Mouse (Mus musculus) urinary bladder, adult 2 months (tissue): ENCODE measurements at regions not wholly inside any gene's neighbourhood (a gene's known extent, or its start where the extent isn't known, plus 50 kb on each side); places are given as distances from the start of the nearest gene placed in this dataset.
A peak's percentile ranks its signal among the peaks of the same experiment; 100 is the strongest.

Experiments used
- DNase-seq: peaks from one replicate; pipeline ENCODE4 v3.0.0; 2022; ENCODE audit warnings: low spot score

DNA sequence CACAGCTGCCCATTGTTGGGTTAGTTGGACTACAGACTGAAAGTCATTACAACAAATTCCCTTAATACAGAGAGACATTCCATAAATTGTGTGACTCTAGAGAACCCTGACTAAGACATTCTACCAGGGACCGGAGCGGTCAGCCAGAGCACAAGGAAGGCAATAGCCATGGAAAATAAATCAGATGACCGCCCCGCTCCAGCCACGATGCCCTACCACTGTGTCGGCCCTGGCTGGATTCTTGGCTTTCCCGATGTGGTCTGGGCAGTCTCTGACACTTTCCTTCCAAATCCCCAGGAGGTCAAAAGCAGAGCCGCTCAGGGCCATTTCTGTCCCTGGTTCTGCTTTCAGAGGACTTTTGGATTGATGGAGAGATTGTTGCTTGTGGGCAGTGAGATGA, 57.8 kb downstream of the Lsm3 start:
- DNase-seq: no peak

DNA sequence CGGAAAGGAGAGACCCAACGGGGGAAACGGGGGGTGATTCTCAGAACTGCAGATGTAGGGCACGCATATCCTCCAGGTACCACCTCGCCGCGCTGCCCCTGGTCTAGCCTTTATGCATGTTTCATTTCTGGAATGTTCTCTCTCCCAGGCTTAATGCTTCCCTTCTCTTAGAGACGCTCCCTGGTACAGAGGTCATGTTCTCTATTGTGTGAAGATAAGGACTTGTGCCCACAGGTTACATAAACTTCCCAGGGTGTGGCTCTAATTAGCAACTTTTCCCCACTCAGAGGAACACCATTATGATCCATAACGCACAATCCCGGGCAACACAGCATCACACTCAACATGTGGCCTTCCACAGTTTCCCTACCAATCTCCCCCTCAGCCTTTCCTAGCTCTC, 58.7 kb downstream of the Lsm3 start:
- no peak for DNase-seq

DNA sequence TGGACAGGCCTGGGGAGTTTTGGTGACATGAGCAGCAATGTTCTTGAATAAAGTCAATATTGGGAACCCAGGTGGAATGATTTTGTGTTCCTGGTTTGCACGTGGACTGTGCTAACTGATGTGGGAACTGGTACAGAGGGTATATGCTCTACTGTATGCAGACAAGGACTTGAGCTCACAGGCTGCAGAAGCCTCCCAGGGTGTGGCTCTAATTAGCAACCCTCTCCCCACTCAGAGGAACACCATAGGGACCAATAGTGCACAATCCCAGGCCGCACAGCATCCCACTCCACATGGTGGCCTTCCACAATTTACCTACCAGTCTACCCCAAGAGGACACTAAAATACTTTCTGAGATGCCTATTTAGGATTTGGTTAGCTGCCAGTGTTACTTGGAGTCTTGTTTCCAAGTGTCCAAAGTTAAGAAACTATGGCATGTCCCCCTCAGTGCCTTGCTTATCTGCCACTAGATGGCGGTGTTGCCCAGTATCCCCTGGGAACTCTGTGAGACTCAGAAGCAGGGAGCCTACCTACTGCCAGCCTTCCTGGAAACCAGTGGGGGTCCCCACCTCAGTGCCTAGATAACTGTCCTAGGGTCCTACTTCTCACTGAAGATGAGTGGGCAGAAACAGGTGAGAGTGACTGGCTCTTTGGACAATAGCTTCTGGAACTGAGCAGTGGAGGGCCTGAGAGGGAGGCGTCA, 60.1 kb downstream of the Lsm3 start:
- peak; percentile 54 for DNase-seq

DNA sequence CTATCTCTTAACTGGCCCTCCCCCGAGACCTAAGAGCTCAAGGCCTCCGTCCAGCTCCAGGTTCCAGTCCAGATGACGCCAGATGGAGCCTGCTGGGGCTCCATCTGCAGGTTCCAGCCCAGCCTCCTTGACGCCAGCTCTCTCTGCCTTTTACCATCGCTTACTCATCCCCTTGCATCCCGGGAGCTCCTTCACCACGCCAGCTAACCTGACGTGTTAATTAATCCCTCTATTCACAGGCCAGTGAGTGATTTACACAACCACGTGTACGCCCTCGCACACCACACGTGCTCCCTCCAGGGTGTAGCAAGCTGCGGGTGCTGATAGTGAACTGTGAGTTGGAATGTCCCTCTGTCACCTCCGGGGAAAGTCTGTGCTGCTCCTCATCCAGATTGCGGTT, 61.2 kb downstream of the Lsm3 start:
- no peak for DNase-seq

DNA sequence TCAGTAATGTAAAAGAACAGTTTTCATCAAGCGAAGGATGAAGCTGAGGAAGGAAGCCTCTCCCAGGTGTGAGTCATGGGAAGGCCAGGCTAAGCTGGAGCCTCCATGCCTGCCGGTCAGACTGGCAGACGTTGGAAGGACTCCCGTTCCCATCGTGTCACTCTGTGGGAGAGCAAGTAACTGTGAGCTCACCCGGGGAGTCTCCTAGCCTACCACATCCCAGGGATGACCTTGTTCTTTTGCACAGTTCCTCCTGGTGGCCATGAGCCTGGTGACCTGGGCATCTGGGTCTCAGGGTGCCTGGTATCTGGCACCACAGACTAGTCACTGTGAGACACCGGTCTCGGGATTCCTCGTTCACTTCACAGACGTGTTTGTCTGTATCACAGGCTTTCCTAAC, 63.9 kb downstream of the Lsm3 start:
- DNase-seq: no peak

DNA sequence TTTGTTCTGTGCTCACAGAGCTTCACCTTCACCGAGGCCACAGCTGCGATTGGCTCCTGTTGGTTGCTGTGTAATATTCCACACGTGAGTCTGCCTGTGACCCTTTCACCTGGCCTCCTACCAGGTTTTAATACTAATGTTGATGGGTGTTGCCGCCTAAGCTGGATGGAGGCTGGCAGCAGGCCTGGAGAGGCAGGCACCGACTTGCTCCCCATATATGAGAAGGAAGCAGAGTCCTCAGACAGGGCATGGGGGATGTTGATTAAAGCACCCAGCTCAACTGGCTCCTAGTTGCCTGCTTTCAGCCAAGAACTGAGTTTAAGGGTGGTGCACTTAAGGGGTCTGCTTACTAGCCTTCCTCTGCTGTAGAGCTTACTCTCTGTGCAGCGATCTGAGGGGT, 64.9 kb downstream of the Lsm3 start:
- DNase-seq: no peak

DNA sequence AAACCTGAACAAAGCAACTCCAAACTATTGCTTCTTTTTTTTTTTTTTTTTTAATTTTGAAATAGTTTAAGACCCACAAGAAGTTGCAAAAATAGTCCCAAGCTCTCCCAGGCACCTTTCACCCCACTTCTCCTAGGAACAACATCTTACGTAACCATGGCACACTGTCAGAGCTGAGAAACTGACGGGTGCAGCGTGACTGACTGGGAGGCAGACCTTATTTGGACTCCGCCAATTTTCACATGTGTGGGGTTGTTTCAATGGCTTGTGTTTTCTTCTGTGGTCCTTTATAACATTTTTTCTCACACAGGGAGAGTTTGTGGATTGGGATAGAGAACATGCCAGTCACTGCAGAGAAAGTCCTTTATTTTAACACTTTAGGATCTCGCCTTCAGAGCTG, 66.6 kb downstream of the Lsm3 start:
- DNase-seq: no peak

DNA sequence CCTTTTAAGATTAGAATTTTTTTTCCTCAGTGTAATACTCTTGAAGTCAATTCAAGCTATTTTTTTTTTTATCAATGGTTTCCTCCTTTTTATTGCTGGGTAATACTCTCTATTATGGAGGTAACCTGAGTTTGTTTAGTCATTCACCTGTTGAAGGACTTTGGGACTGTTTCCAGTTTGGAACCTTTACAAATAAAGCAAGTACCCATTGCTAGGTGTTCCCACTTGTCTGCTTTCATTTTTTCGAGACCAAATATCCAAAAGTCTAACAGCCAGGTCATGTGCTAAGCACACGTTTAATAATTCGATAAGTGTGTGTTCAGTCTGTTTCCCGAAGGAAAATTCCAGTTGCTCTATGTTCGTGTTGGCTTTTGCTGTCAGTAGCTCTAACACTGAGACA, 67.6 kb downstream of the Lsm3 start:
- no peak for DNase-seq

DNA sequence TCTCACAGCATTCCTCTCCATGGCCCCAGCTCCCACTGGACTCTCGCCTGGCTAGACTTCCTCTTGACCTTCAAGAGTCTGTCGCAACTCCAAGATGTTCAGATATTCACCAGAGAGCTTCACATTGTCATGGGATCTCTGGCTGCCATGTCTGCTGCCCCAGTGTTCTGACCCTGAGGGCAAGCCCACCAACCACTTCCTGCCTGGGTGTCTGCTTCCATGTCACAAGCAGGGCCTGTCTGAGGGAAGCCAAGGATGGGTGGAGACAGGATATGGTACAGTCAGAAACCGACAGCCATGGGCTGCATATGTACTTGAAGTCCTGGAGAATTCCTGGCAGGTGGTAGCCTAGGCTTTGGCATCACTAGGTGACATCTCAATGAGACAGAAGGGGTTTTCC, 69.8 kb downstream of the Lsm3 start:
- DNase-seq: no peak

DNA sequence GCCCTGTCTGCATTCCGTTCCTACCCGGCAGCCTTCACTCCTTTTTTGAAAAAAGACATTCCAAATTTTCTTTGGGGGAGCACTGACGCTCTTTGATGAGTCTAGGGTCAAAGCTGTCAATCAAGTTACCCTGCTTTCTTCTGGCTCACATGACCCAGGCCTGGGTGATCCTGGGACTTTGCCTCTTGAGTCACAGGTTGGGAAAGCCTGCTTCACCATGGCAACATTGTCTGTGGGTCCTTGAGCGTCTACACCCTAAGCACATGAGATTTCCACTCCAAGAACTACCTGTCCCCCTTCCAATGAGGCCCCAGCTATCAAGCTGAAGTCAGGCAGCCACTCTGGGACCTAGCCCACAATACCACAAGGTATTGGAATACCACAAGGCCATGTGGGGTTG, 73.5 kb downstream of the Lsm3 start:
- DNase-seq: no peak

DNA sequence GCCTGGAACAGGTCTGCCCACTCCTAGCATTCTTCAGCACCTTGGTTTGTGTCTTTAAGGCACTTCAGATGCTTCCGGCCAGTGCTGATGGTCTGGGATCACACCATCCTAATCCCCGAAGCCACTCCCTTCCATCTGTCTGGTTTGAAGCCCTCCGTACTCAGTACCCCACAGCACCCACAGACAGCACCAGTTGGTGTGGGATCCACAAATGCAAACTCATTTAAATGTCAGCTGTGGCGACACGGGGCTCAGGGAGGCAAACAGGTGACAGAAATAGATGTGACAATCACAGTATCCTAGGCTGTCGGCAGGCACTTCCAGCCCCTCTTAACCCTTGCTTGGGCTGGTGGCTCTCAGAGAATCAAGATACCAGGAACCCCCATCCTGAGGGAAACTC, 74.7 kb downstream of the Lsm3 start:
- DNase-seq: no peak

DNA sequence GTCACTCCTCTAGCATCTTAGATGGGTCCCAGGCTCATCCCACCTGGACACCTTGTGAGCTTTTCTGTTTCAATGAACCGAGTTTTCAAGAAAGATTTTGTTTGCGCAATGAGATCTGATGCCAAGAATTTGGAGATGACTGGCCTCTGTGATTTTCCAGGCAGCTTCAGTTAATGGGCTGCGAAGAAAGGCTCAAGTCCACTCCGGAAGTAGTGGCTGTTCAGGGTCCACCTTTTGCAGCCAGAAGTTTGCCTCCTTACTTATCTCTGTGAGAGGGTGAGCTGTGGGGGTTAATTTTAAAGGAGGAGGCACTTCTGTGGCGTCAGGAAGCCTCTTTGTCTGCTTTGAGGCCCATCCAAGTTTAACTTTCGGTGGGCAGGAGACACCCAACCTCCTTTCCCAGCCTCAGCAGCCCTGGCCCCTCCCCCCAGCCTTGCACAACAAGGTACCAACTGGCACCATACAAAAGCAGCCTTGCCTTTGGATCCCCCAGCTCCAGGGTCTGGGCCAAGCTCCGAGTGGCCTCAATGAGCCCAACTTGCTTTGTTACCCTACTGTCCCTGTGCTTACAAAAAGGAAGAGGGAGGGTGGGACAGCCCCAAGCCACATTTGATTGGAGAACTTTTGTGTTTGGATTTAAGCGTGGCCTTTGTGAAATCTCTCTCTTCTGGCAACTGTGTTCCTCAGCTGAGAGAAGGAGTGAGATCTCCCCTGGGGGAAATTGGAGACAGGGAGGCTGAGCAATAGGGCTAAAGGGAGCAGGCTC, 75.3 kb downstream of the Lsm3 start:
- DNase-seq: no peak

DNA sequence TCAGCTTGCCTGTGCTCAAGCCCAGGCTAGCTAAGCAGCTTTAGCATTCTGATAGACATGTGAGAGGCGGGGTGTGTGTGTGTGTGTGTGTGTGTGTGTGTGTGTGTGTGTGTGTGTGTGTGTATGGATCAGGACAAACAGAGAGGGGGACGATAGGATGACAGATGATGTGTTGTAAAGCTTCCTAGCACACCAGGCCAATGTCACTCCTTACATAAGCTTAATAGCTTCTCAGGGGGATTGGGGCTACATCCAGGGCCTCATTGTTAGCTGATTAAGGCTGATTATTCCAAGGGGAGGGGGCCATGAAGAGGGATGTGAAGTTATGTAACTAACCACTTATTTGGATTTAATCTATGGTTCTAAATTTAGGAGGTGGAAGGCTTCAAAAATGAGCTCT, 76.9 kb downstream of the Lsm3 start:
- DNase-seq: no peak

DNA sequence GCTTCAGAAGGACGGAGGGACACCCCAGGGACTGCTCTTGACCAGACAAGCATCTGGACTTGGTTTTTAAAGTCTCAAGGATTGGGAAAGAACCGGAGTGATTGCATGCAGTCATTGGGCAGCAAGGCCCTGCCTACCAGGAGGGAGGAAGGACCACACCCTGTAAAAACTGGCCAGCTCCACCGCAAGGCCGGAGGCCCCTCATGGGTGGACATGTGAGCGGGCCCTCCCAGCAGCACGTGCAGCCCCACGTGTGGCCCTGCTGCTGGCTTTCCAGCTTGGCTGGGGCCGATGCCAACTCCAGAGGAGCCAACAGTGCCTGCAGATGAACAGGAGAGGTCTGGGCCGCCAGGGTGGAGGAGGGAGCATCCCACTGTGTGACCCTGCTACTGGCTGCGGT, 83.2 kb downstream of the Lsm3 start:
- peak; percentile 83 for DNase-seq

DNA sequence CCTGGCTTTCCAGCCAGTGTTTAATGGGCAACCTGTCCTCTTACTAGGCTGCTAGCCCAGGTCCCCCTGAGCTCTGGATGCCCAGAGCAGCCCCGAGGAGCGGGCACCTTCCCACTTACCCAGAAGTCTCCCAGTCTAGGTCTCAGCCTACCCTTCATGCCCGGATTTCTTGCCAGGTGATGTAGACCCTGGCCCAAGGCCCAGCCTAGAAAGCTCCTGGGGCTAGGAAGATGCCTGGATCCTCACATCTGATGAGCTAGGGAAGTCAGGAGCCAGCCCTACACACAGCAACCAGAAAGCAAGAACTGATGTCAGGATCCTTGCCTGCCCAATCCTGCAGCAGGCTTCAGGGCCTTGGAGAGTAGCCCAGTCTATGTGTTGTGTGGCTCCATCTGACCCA, 83.7 kb upstream of the Slc6a6 start:
- DNase-seq: no peak

DNA sequence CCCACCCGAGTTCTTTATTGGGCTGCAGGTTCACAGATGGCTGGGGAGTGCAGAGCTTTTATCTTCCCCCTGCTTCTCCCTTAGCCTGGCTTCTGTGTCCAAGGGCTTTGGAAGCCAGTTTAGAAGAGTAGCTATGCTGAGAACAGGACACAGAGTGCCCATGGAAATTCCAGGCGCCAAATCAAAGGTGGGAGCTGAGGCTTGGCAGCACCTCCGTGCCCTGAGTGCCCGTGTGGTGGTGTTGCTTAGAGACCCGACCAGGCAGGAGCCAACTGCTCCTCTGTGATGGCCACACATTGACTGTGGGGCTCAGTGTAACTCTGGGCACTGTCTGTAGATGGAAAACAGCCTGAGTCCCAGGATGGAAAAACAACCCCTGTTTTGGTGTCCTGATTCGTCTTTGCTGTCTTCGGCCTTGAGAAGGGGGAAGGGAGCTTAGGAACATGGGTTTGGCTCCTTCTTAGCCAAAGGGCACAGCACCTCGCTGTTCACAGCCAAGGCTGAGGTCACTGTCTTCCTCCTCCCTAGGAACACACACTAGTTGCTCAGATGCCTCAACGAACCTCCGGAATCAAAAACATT, 77.1 kb upstream of the Slc6a6 start:
- no peak for DNase-seq

DNA sequence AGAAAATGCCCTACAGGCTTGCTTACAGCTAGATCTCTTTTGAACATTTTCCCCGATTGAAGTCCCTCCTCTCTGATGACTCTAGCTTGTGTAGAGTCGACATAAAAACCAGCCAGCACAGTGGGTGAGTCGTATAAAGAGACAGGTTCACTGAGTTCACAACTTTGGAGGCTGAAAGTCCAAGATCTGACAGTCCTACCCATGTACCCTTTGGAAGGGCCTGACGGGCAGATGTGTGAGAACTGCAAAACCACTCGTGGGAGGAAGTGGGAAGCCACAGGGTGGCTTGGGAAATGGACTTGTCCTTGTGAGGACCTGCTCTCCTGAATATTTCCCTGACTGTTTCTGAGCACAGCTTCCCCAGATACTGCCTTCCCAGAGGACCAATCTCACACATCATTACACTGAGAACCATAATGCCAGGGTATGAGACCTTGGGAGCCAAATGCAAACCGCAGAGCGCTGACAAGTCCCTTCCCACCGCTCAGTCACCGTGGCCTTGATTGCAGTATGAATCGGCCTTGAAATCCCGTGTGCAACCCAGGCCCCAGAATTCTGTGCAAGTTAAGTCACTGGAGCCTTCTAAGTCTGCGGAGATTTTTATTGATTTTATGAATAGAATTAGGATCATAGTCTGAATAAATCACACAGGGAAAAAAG, 76.1 kb upstream of the Slc6a6 start:
- DNase-seq: no peak

DNA sequence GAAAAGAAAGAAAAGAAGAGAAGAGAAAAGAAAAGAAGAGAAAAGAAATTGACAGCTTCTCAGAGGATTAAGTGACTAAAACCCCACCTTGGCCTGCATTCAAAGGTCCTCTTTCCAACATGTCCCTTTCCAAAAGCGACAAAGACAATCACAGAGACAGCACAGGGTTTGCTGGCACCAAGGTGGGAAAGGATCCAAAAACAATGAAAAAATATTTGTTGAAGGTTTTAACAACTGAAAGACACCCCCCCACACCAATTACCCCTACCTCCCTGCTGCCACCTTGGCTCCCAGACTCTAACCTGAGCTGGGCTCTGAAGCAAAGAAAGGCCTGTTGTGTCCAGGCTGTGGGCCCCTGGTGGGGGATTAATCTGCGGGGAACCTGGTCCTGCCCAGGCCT, 74.2 kb upstream of the Slc6a6 start:
- DNase-seq: no peak

DNA sequence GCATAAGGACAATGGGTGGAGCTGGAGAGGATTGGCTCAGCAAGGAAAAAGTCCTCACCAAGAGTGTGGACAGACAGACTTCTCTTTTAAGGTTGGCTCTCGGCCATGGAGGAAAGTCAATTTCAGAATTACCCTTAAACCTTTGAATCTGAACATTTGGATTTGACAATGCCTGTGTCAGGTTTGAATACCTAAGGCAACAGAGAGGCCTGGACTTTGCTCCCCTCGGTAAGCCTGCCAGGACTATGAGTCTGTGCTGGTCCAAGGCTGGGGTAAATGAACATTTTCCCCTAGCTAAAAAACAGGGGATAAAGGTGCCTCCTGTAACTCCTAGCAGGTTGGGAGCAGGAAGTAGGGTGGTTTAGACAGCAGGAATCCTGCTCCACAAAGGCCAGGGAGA, 68.8 kb upstream of the Slc6a6 start:
- DNase-seq: no peak

DNA sequence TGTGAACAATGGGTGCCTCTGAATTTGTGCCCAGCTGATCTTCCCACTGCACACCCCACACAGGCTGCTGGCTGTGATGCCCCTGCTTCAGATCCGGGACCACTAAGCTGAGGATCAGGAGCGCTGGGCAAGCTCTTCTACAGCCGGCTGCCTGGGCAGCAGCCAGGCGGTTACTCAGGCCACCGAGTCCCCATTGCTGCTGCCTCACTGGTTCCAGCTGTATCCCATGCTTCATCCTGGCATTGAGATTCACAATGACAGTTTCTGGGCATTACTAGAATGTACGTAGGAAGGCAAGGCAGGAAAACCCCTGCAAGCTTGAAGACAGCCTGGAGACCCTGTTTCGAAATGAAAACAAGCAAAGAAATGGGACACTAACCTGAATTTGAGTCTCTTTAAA, 67.3 kb upstream of the Slc6a6 start:
- no peak for DNase-seq

DNA sequence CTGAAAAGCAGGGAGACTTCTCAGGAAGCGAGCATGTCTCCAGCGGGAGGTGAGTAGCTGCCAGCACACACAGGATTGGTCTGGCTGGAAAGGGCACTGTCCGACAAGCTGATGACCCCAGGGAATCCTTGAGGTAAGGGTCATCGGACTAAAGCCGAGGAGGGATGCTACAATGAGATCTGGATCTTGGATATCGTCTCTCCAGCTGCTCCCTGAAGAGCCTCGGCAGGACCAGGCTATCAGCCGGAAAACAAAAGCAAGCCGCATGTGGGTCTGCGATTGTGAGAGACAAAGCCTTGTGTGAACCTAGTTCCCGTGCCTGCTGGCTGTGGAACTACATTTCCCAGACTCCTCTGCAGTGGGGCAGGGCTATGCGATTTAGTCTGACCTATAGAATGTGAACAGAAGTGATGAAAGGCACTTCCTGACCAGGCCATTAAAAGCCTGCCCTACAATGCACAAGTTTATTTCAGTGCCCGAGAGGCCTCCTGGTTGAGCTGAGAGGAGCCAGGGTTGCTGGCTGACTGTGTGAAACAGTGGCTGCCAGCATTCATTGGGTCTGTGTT, 66.7 kb upstream of the Slc6a6 start:
- no peak for DNase-seq

DNA sequence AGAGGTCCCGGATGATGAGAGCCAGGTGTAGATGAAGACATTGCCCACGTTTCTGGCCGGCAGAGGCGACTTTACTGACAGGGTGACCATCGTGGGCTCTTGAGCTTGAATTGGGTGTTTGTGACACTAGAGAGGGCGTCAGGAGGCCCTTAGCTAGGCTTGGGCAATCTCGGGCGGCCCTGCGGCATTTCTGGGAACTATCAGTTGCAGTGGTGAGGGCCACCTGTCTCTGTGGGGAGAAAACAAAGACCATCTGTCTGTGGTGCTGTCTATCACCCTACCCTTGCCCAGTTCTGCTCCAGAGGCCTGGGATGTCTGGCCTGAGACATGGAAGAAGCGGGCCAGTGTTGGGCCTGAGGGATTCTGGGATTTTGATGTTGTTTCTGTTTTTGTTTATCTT, 66.2 kb upstream of the Slc6a6 start:
- no peak for DNase-seq

DNA sequence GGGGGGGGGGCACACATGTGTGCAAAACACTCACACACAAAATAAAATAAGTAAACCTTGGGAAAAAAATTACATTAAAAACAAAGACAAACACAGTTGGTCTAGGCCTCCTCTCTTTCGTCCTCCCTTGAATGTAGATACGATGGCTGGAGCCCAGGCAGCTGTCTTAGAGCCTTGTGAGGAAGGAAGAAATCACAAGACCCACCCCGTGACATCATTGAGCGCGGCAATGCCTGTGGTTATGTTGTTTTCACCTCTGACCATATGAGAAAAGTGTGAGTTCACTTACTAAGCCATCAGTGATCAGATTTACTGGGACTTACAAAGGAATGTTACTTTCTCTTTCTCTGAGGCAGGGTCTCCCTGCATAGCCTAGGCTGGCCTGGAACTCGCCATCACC, 64.8 kb upstream of the Slc6a6 start:
- DNase-seq: no peak
